Mouse (Mus musculus) forebrain, embryonic 10.5 days (tissue): ENCODE results near the gene Stx12. TPM values are rescaled to one million over a fixed set of nuclear protein-coding genes. Genes with fewer than 3 reads are reported as not detected.

ENCODE experiments used
- DNase-seq: peaks from one replicate; pipeline ENCODE4 v3.0.0-alpha.2; 2017; ENCODE audit warnings: low spot score; ENCODE audit errors: extremely low spot score
- H3K27ac ChIP-seq: fragments of 300-500 bp; sonication (generic); 2 replicates; pipeline ENCODE4 v1.5.1; 2016; ENCODE audit warnings: mild to moderate bottlenecking
- H3K27me3 ChIP-seq: fragments of 300-500 bp; sonication (generic); 2 replicates; pipeline ENCODE4 v1.6.1; 2016; ENCODE audit warnings: mild to moderate bottlenecking; ENCODE audit not compliant: poor library complexity, severe bottlenecking
- H3K36me3 ChIP-seq: fragments of 300-500 bp; sonication (generic); replicated peaks from 2 replicates; pipeline ENCODE4 v1.6.1; 2016; ENCODE audit warnings: mild to moderate bottlenecking, moderate library complexity
- H3K4me1 ChIP-seq: fragments of 300-500 bp; sonication (generic); 2 replicates; pipeline ENCODE4 v1.6.1; 2016
- H3K4me3 ChIP-seq: fragments of 300-500 bp; sonication (generic); 2 replicates; pipeline ENCODE4 v1.5.1; 2016; ENCODE audit warnings: mild to moderate bottlenecking, moderate library complexity
- H3K9me3 ChIP-seq: fragments of 300-500 bp; sonication (generic); 2 replicates; pipeline ENCODE4 v1.6.1; 2016; ENCODE audit warnings: mild to moderate bottlenecking, moderate library complexity
- WGBS: fragments of 180-500 bp; shearing (Covaris S2); methylation state at CpG from one replicate; pipeline ENCODE4 v1.1.7; 2016; 5-methylcytosine and 5-hydroxymethylcytosine counted together
- polyA plus RNA-seq: library from polyadenylated mRNA; unstranded; fragments of >200 nt; fragmentation: Nextera tagmentation; extraction: Ambion mirVana; gene quantifications from 2 replicates; pipeline ENCODE4 v1.2.1, GENCODE M21; 2016

Stx12 gene
- polyA plus RNA-seq, 1 experiment from 2014 or later = 52.8 TPM

- WGBS = 93% methylated on average over 2 of the region's 2 CpGs
- Histone ChIP-seq H3K4me3 (no peak overlapping the region), H3K36me3 (peaks cover 74% of the 10 kb centered on the region)
Observed at GRCm38 (mm10) chr4:132904071-132904470, 19.8 kb upstream of the Stx12 start.

DNA sequence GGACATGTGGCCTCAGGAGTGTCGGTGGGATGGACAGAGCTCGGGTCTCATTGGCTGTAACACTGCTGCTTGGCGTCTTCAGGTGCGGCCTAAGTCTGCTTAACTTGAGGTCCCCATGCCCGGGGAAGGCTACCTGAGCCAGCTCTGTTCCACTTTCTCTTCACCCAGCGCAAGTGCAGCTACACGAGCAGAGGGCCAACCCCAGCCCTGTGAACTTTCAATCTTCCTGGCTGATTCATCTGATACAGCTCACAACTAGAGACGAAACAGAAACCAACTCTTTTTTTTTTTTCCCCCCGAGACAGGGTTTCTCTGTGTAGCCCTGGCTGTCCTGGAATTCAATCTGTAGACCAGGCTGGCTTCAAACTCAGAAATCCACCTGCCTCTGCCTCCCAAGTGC, 13.9 kb upstream of the Stx12 start:
- Histone ChIP-seq H3K36me3 (peaks cover 32% of the 10 kb centered on the region), H3K9me3 (no peaks in the 10 kb centered on the region), H3K4me3 (no peak overlapping the region), H3K27me3 (peaks cover 10% of the 10 kb centered on the region), H3K4me1 (peaks cover 14% of the 10 kb centered on the region), H3K27ac (no peak overlapping the region)
- 91% methylated on average over 9 of the region's 9 CpGs for WGBS
- no peak for DNase-seq

More at GRCm38 (mm10) chr4:132904071-132904470, 19.8 kb upstream of the Stx12 start:
- H3K27me3 ChIP-seq = no peaks in the 10 kb centered on the region
- H3K27ac ChIP-seq = no peak overlapping the region
- no peaks in the 10 kb centered on the region for H3K4me1 ChIP-seq
- DNase-seq = no peak
- H3K9me3 ChIP-seq = no peaks in the 10 kb centered on the region

DNA sequence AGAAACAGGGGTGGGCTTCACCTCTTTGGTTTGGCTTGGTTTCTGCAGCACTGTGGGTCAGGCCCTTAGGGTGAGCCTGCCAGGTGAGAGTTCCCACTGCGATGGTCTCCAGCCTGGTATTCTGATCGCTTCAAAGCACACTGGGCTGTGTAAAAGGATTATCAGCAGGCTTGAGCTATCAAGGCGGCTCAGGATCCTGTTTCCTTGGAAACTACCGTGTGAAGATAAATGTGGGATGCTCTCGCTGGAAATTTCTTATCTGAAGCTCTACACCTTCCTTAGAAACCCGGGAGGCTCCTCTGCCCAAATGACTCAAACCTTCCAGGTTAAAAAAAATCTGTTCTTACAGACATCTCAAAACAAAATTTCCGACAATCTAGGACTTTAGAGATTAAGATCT, 10.1 kb upstream of the Stx12 start:
- Histone ChIP-seq H3K36me3 (no peaks in the 10 kb centered on the region), H3K27me3 (peaks cover 10% of the 10 kb centered on the region), H3K4me1 (peaks cover 14% of the 10 kb centered on the region), H3K4me3 (no peak overlapping the region), H3K27ac (no peak overlapping the region), H3K9me3 (no peaks in the 10 kb centered on the region)
- WGBS = 8% methylated on average over 7 of the region's 7 CpGs
- DNase-seq = no peak

GRCm38 (mm10) chr4:132884844-132885374, 600 bp upstream of the Stx12 start:
- Histone ChIP-seq H3K4me3 (peak overlapping the region; percentile 80), H3K9me3 (no peaks in the 10 kb centered on the region), H3K4me1 (peaks cover 29% of the 10 kb centered on the region), H3K27ac (peak overlapping the region; percentile 90), H3K36me3 (peaks cover 15% of the 10 kb centered on the region), H3K27me3 (no peaks in the 10 kb centered on the region)
- WGBS = 21% methylated on average over 9 of the region's 9 CpGs
- no peak for DNase-seq

GRCm38 (mm10) chr4:132883561-132884063, 697 bp downstream of the Stx12 start:
- DNase-seq = no peak
- 5% methylated on average over 21 of the region's 21 CpGs for WGBS
- Histone ChIP-seq H3K27me3 (no peaks in the 10 kb centered on the region), H3K4me1 (peaks cover 29% of the 10 kb centered on the region), H3K4me3 (peak overlapping the region; percentile 80), H3K27ac (peak overlapping the region; percentile 90), H3K36me3 (peaks cover 20% of the 10 kb centered on the region), H3K9me3 (no peaks in the 10 kb centered on the region)

DNA sequence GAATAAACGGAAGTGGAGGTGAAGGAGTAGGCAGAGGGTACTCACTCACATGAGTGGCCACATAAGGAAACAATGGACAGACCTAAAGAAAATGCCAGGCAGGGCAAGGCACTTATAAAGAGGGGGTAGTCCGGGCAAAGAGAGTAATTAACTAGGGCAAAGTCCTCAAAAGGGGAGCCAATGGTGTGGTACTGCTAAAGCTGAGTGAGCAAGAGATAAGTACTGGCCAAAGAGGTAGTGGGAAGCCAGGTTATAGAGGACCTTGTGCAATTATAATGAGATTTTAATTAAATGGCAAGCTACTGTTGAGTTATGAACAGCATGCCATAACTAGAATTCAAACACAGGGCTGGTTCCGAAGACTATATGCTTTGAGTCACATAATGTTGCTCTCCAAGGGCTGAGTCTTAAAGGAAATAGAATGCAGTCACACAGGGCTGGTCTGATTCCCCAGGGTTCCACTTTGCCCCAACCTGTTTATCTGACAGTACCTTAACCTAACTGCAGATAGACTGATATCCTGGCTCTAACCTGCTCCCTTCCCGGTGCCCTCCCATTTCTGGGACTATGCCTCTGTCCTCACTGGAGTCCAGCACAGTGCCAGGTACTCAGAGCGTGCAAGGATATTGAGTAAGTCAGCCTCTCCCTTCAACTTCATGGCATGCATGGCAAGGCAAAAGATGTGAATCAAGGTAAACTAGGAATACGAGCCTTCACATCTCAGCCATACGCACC, 9.8 kb downstream of the Stx12 start:
- Histone ChIP-seq H3K4me3 (no peak overlapping the region), H3K36me3 (peaks cover 34% of the 10 kb centered on the region), H3K9me3 (no peaks in the 10 kb centered on the region), H3K4me1 (no peaks in the 10 kb centered on the region), H3K27me3 (no peaks in the 10 kb centered on the region), H3K27ac (no peak overlapping the region)
- no peak for DNase-seq
- WGBS = 93% methylated on average over 7 of the region's 7 CpGs

DNA sequence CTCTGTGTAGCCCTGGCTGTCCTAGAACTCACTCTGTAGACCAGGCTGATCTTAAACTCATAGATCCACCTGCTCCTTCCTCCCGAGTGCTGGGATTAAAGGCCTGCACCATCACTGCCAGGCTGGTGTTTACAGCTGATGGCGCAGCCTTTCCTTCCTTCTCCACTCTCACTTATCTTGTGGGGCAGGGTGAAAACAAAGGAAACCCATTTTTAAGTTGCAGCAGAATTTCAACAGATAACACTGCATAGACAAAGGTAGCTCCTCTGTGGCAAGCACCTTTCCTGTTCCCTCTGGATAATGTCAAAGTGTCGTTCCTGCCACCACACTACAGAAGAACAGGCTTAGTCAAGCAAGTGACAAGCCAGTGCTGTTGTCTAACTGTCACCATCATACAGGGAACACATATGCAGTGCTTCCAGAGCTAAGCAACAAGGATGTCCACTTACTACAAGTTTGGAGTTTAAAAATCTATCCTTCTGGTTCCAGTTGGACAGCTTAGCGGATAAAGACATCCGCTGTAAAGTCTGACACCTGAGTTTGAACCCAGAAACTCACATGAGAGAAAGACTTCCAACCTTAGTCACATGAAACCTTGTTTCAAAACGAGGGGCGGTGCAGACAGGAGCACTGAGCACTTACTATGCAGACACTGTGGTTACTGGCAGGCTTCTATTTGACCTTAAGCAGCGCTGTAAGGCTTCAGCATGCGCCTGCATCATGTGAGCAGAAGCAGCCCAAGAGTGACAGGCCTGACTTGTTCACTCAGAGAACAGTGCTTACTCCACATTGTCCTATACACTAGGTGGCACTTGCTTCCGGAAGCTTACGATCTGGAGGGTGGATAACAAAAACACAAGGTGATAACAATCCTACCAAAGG, 10.6 kb downstream of the Stx12 start:
- Histone ChIP-seq H3K9me3 (no peaks in the 10 kb centered on the region), H3K4me3 (no peak overlapping the region), H3K36me3 (peaks cover 41% of the 10 kb centered on the region), H3K27me3 (no peaks in the 10 kb centered on the region), H3K27ac (no peak overlapping the region), H3K4me1 (no peaks in the 10 kb centered on the region)
- no peak for DNase-seq
- WGBS = 90% methylated on average over 11 of the region's 11 CpGs

DNA sequence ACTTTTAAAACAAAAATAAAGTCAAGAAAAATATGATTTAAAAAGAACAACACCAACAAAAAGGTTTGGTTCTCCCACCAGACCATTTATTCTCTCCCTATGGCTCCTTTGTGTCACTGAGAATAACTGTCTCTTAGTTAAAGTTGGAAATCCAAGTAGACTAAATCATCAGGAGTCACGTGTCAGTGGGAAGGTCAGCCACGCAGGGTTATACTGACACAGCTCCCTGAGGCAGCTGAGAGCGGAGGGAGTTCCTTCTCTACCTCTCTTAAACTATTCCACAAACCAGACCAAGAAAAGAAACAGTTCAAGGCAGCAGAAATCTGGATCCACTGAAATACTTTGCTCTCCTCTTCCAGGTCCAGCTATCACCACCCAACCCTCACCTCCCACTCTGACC, 13.2 kb downstream of the Stx12 start:
- DNase-seq = no peak
- Histone ChIP-seq H3K9me3 (no peaks in the 10 kb centered on the region), H3K36me3 (peaks cover 67% of the 10 kb centered on the region)

DNA sequence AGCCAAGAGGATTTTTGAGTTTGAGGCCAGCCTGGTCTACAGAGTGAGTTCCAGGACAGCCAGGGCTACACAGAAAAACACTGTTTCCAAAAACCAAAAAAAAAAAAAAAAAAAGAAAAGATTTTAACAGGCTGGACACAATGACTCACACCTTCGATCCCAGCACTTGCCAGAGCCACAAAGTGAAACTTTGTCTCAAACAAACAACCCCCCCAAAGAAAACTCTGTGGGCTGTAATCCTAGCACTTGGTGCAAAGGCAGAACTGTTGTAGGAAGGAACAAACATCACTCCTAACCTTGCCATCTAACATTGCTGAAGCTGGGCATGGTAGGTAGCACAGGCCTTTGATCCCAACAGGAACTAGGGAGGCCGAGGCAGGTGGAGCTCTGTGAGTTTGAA, 19.5 kb downstream of the Stx12 start:
- H3K27me3 ChIP-seq = no peaks in the 10 kb centered on the region
- H3K36me3 ChIP-seq = peaks cover 85% of the 10 kb centered on the region
- no peak for DNase-seq
- H3K4me3 ChIP-seq = no peak overlapping the region
- H3K27ac ChIP-seq = no peak overlapping the region
- H3K9me3 ChIP-seq = no peaks in the 10 kb centered on the region
- whole genome bisulfite sequencing = 91% methylated on average over 2 of the region's 2 CpGs
- no peaks in the 10 kb centered on the region for H3K4me1 ChIP-seq

More for the DNA sequence above, 13.2 kb downstream of the Stx12 start:
- H3K27me3 ChIP-seq = no peaks in the 10 kb centered on the region
- H3K27ac ChIP-seq = no peak overlapping the region
- 92% methylated on average over 3 of the region's 3 CpGs for WGBS
- H3K4me3 ChIP-seq = no peak overlapping the region
- no peaks in the 10 kb centered on the region for H3K4me1 ChIP-seq

DNA sequence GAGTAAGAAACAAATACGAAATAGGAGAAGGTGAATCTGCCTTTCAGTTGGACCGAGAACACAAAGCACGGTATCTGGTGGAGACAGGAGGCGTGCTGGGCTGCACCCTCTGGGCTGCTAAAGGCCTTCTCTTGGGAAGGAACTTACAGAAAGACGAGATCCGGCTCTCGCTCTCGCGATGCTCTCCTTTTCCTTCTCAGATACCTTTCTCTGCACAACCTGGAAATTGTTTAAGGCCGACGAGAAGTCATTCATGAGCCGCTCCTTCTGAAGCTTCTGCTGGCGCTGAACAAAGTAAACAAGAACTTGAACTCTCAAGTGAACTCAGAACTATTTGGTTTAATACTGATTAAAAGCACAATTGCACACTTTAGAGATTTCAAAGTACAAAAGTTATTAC, 21.3 kb downstream of the Stx12 start:
- WGBS = 95% methylated on average over 13 of the region's 13 CpGs
- H3K36me3 ChIP-seq = peaks cover 85% of the 10 kb centered on the region
- no peak for DNase-seq

GRCm38 (mm10) chr4:132860880-132861279, 23.4 kb downstream of the Stx12 start:
- no peak for DNase-seq
- Histone ChIP-seq H3K36me3 (peaks cover 85% of the 10 kb centered on the region), H3K27me3 (no peaks in the 10 kb centered on the region), H3K27ac (no peak overlapping the region), H3K4me1 (no peaks in the 10 kb centered on the region), H3K4me3 (no peak overlapping the region), H3K9me3 (no peaks in the 10 kb centered on the region)
- 87% methylated on average over 1 of the region's 1 CpGs for WGBS

More for the DNA sequence above, 21.3 kb downstream of the Stx12 start:
- no peaks in the 10 kb centered on the region for H3K4me1 ChIP-seq
- no peak overlapping the region for H3K4me3 ChIP-seq
- no peaks in the 10 kb centered on the region for H3K9me3 ChIP-seq
- no peak overlapping the region for H3K27ac ChIP-seq
- H3K27me3 ChIP-seq = no peaks in the 10 kb centered on the region

DNA sequence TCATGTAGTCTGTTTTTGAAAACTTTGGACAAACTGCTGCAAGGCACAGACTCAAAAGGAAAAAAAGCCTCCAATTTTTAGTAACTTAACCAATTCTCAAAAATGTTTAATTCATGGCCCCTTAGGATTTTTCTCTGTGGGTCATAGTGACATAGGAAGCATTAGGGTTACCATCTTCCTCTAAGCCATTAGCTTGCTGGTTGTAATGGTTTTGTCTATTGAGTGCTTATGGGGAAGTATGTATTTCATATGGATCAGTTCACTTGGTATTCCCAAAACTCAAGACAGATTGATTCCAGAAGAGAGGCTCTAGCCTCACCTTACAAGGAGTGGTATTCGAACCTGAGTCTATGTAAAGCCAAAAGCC, 40.6 kb downstream of the Stx12 start:
- H3K27ac ChIP-seq = peak overlapping the region; percentile 95
- no peak for DNase-seq
- H3K36me3 ChIP-seq = peaks cover 34% of the 10 kb centered on the region
- peaks cover 26% of the 10 kb centered on the region for H3K4me1 ChIP-seq
- WGBS = 95% methylated on average over 1 of the region's 1 CpGs
- H3K9me3 ChIP-seq = no peaks in the 10 kb centered on the region
- no peaks in the 10 kb centered on the region for H3K27me3 ChIP-seq
- H3K4me3 ChIP-seq = peak overlapping the region; percentile 97
